Mouse (Mus musculus): ENCODE data around the gene Gpr18.
A peak's percentile ranks its signal among the peaks of the same experiment; 100 is the strongest.
"Not testable (repeated sequence)": the region's sequence is repeated elsewhere in the genome, so short reads cannot be mapped to it uniquely, and the experiment has no call there.

Gene Gpr18

DNA sequence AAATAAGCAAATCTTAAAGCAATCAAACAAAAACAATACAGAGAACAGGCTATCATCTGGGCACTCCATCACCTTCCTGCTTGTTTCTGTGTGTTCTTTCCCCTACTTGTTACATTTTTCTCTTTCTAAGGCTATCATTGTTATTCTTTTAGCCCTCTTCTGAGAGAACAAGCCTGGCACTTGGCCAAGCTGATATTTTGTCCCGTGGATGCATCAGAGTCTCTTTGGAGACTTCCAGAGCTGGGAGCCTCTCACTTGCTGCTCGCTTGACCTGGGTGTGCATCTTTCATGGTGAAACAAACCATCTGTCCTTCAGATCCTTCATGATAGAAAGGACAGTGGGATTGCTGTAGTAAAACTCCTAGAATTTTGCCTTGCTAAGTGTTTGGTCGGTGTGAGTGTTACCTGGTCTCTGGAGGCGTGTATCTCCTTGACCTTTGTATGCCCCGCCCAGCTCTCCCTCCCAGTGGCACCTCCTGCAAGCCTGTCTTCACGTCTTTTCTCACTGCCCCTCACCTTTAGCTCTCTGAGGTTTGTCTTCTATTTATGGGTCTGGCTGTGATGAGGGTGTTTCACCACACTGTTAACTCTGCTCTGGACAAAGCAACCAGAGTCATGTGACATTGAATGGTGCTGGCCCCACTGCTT, 31.3 kb downstream of the Gpr18 start:
- DNase-seq (ENCODE audit: low read depth, low spot score) = no peak

- DNase-seq (ENCODE audit: low read depth, low spot score) = peak; percentile 71
Measured at GRCm38 (mm10) chr14:121881211-121881610, 34.4 kb downstream of the Gpr18 start.

DNA sequence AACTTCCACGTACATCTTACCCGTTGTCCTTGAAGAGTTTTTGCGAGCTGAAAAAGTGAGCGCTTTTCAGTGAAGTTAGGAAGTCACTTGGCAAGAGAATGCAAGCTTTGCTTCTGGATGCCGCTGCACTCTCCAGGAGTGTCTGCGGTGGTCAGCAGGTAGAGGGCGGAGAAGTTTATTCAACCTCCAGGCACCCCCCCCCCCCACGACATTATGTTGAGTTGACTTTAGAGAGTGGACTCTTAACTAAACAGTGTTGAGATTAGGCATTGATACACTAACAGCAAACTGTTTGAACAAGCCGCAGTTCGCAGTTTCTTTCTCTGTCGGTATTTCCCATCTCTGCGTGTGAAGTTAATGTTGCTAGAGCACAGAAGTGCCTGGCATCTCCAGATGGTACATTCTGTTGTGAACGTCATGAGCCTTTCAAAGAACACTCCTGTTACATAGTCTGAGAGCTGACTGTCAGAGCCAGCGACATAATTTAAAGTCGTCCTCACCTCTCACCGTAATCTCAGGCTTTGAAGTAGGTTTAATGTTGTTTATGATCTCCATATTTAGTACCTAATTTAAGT, 36.2 kb downstream of the Gpr18 start:
- peak; percentile 75 for DNase-seq (ENCODE audit: low read depth, low spot score)

DNA sequence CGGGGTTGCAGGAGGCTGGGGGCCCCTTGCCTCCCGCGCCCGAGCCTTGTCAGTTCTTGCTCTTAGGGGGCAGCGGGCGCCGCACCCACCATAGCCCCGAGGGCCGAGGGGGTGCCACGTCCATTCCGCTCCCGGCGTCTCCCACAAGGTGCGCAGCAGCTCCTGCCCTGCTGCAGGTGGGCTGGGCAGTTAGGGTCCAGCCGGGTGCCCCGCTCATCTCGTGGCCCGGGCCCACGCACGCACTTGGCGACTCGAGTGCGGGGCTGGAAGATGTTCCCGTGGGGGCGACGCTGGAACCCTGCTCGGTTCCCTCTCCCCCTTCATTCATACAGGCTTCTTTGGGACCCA, 36.7 kb downstream of the Gpr18 start:
- no peak for DNase-seq (ENCODE audit: low read depth, low spot score)

DNA sequence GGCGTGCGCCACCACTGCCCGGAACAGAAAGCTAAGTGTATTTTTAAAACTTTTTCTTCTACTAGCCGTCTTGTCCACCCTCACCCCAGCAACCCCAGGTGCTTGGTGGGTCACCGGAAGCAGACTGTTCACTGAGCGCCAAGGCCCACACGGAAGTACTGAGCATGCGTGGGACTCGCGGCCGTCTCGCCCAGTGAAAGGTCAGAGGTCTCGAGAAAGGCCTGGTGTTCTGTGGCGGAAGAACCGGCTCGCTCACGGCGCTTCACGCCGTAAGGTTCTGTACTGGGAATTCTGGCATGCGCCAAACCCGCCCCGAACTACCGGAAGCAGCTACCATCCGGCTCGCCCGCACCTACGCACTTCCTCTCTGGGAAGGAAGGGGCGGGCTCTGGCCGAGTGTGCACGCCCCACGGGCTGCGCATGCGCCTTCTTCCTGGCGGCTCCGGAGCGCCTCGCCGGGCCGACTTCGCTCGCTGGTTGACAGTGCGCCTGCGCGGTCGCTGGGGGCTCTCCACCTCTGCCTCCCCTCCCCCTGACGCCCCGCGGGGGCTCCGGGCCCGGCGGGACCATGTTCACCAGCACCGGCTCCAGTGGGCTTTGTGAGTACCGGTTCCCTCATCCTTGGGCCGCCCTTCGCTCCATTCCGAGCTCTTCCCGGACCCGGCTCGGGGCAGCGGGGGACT, 37.3 kb downstream of the Gpr18 start, which contains the start of gene Ubac2:
Gene Ubac2 (plus strand): TSS at position 445 of the 683 bp plus-strand sequence.
- peak; percentile 100 for DNase-seq (ENCODE audit: low read depth, low spot score)

GRCm38 (mm10) chr14:121877640-121878039, 37.9 kb downstream of the Gpr18 start:
- DNase-seq (ENCODE audit: low read depth, low spot score) = no peak

- DNase-seq (ENCODE audit: low read depth, low spot score) = no peak
Measured at GRCm38 (mm10) chr14:121876860-121877259, 38.7 kb downstream of the Gpr18 start.

DNA sequence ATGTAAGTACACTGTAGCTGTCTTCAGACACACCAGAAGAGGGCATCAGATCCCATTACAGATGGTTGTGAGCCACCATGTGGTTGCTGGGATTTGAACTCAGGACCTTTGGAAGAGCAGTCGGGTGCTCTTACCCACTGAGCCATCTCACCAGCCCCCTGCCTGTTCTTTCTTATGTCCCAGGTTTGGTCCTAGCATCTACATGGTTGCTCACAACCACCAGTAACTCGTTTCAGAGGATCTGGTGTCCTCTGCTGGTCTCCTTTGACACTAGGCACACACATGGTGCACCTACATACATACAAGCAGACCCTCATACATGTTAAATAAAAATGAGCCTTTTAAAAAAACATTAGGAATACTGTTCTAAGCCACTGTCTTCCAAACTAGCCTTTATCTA, 39.4 kb downstream of the Gpr18 start:
- DNase-seq (ENCODE audit: low read depth, low spot score) = not testable (repeated sequence)

DNA sequence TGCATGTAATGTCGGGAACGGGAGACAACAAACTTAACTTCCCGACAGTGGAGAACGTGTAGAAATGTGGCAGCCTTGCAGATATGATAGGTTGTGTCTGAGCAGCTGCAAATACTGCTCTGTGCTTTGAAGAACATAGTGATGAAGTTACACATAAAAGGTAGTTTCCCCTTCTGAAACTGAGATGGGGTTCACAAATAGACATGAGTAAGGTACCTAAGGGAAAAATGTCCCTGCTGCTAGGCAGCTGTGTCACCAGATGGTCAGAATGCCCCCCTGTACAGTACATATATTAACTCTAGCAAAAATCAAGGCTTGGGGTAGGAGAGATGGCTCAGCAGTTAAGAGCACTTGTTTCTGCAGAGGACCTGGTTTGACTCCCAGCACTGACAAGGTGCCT, 41.9 kb downstream of the Gpr18 start:
- DNase-seq (ENCODE audit: low read depth, low spot score) = no peak

DNA sequence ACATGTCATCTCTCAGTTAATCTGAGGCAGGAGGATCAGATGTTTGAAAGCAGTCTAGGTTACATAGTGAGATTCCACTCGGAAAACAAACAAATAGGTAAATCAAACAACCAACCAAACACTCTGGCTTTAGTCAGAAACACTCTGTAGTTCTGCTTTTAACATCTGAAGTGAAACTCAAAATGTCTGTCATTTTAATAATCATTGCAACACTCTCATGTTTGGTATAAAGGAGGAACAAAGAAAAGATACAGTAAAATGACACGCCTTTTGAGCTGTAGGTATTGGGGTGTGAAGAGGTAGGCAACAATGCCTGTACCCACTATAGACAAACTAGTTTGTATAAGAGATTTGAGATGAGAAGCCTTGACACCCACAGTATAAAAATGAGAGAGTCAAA, 42.4 kb downstream of the Gpr18 start:
- DNase-seq (ENCODE audit: low read depth, low spot score) = no peak

- DNase-seq (ENCODE audit: low read depth, low spot score) = no peak
Measured at GRCm38 (mm10) chr14:121872760-121873159, 42.8 kb downstream of the Gpr18 start.

DNA sequence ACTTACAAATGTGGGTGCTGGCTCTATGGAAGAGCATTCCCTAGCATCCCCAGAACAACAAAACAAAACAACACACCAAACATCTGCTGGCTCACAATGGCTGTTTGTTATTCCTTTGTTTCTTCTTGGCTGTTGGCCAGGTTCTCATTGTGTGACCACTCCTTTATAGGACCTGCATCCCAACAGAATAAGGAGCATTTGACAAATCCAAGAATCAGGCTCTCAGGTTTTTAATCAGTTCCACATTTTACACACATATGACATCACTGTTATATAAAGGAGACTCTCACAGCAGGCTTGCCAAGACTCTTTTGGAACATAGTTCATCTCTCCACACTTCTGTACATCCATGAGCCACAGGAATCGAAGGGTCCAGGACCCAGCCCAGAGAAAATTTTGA, 46.5 kb downstream of the Gpr18 start:
- DNase-seq (ENCODE audit: low read depth, low spot score) = no peak

GRCm38 (mm10) chr14:121866574-121866973, 49.0 kb downstream of the Gpr18 start:
- DNase-seq (ENCODE audit: low read depth, low spot score) = no peak

DNA sequence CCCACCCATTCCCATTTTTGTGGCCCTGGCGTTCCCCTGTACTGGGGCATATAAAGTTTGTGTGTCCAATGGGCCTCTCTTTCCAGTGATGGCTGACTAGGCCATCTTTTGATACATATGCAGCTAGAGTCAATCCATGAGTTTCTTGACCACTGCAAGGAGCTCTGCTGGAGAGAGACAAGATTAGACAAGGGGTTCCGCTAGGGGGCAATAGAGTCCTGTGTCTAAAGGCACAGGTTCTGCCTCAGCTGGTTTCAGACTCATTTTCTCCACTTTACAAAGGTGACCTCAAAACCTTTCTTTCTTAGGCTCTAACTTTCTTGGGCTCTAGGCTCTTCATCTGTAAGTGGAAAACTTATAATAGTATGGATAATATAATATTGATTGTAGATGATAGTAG, 50.4 kb downstream of the Gpr18 start:
- peak; percentile 90 for DNase-seq (ENCODE audit: low read depth, low spot score)

All from CD4-positive, CD25-positive, alpha-beta regulatory T cell, adult 2 months (primary cell).